Mouse (Mus musculus) olfactory bulb, adult 2 months (tissue): ENCODE results near the gene Dctn3. TPM values are rescaled to one million over a fixed set of nuclear protein-coding genes. Genes with fewer than 3 reads are reported as not detected.
"Not testable (repeated sequence)": the region's sequence is repeated elsewhere in the genome, so short reads cannot be mapped to it uniquely, and the experiment has no call there.

ENCODE experiments used
- H3K27ac ChIP-seq: fragments of 200-500 bp; 2 replicates; pipeline ENCODE4 v1.5.1; 2012; ENCODE audit warnings: low read depth, low read length; ENCODE audit not compliant: insufficient read depth
- H3K4me1 ChIP-seq: fragments of 200-500 bp; 2 replicates; pipeline ENCODE4 v1.6.1; 2012; ENCODE audit warnings: low read length; ENCODE audit not compliant: control insufficient read depth, insufficient read depth
- H3K4me3 ChIP-seq: fragments of 200-500 bp; 2 replicates; pipeline ENCODE4 v1.5.1; 2012; ENCODE audit warnings: mild to moderate bottlenecking, low read depth, low read length, moderate library complexity; ENCODE audit not compliant: insufficient read depth
- CTCF ChIP-seq: fragments of 200-500 bp; IDR thresholded peaks from 2 replicates; pipeline ENCODE4 v1.5.1; 2012; ENCODE audit warnings: low read depth, mild to moderate bottlenecking, low read length, moderate library complexity; ENCODE audit not compliant: insufficient read depth
- POLR2A ChIP-seq: fragments of 200-500 bp; IDR thresholded peaks from 2 replicates; pipeline ENCODE4 v1.6.1; 2012; ENCODE audit warnings: mild to moderate bottlenecking, low read depth, low read length, moderate library complexity; ENCODE audit not compliant: insufficient read depth
- WGBS: fragments of 180-500 bp; shearing (Covaris S2); methylation state at CpG from one replicate; pipeline ENCODE4 v1.1.7; 2018; 5-methylcytosine and 5-hydroxymethylcytosine counted together
- polyA plus RNA-seq: library from polyadenylated mRNA; stranded (reverse); fragments of >200 nt; gene quantifications from 2 replicates; pipeline ENCODE4 v1.2.4, GENCODE M21; 2012; ENCODE audit warnings: low replicate concordance; ENCODE audit not compliant: missing spikeins, insufficient read depth, insufficient read length

The Dctn3 gene
- polyA plus RNA-seq, 1 experiment = not detected

GRCm38 (mm10) chr4:41705922-41706754 is 16.8 kb downstream of the Dctn3 start:
- WGBS = 56% methylated on average over 19 of the region's 19 CpGs
- Histone ChIP-seq H3K27ac (no peak overlapping the region), H3K4me1 (peaks cover 5% of the 10 kb centered on the region; the same call in 1 of the 2 replicates), H3K4me3 (no peak overlapping the region)
- TF ChIP-seq POLR2A (no peak), CTCF (no peak)

GRCm38 (mm10) chr4:41704651-41705050 is 18.3 kb downstream of the Dctn3 start:
- WGBS = 37% methylated on average over 5 of the region's 5 CpGs
- H3K27ac ChIP-seq = no peak overlapping the region
- no peak for TF ChIP-seq CTCF
- no peak for TF ChIP-seq POLR2A
- peaks cover 5% of the 10 kb centered on the region; the same call in 1 of the 2 replicates for H3K4me1 ChIP-seq
- H3K4me3 ChIP-seq = no peak overlapping the region

- H3K4me1 ChIP-seq, H3K4me3 ChIP-seq, H3K27ac ChIP-seq: not testable (repeated sequence)
- WGBS = 92% methylated on average over 2 of the region's 2 CpGs
Measured at GRCm38 (mm10) chr4:41702226-41702625, 20.7 kb downstream of the Dctn3 start.

GRCm38 (mm10) chr4:41700224-41700623 is 22.7 kb downstream of the Dctn3 start:
- not testable (repeated sequence) for H3K27ac ChIP-seq, H3K4me1 ChIP-seq, H3K4me3 ChIP-seq
- WGBS = 82% methylated on average over 7 of the region's 8 CpGs

GRCm38 (mm10) chr4:41699783-41700182 is 23.2 kb downstream of the Dctn3 start, which contains the start of gene Il11ra1:
Gene Il11ra1 (plus strand): TSS chr4:41699989.
- not testable (repeated sequence) for H3K4me3 ChIP-seq, H3K27ac ChIP-seq, H3K4me1 ChIP-seq
- WGBS = 83% methylated on average over 10 of the region's 10 CpGs

GRCm38 (mm10) chr4:41698421-41699016 is 24.5 kb downstream of the Dctn3 start:
- WGBS = 9% methylated on average over 22 of the region's 32 CpGs
- H3K27ac ChIP-seq, H3K4me3 ChIP-seq, H3K4me1 ChIP-seq: not testable (repeated sequence)

GRCm38 (mm10) chr4:41696930-41697841 is 25.8 kb downstream of the Dctn3 start, which contains the start of gene Cntfr:
Gene Cntfr (minus strand): TSS chr4:41697089.
- TF ChIP-seq CTCF = peak; percentile 46; the same call in 1 of the 2 replicates
- H3K27ac ChIP-seq, H3K4me1 ChIP-seq: not testable (repeated sequence)
- H3K4me3 ChIP-seq = peak within 1 kb of the TSS; percentile 39; the same call in 1 of the 2 replicates
- 40% methylated on average over 34 of the region's 40 CpGs for WGBS

- WGBS = 64% methylated on average over 12 of the region's 15 CpGs
- H3K4me3 ChIP-seq, H3K27ac ChIP-seq, H3K4me1 ChIP-seq: not testable (repeated sequence)
Measured at GRCm38 (mm10) chr4:41696452-41696851, 26.5 kb downstream of the Dctn3 start.

GRCm38 (mm10) chr4:41695800-41696199 is 27.2 kb downstream of the Dctn3 start:
- peak overlapping the region; percentile 39 for H3K4me3 ChIP-seq

GRCm38 (mm10) chr4:41693511-41693910 is 29.5 kb downstream of the Dctn3 start:
- not testable (repeated sequence) for H3K27ac ChIP-seq, H3K4me1 ChIP-seq, H3K4me3 ChIP-seq
- WGBS = 36% methylated on average over 4 of the region's 4 CpGs

More at GRCm38 (mm10) chr4:41695800-41696199, 27.2 kb downstream of the Dctn3 start:
- not testable (repeated sequence) for H3K27ac ChIP-seq, H3K4me1 ChIP-seq
- WGBS = 5% methylated on average over 17 of the region's 38 CpGs

GRCm38 (mm10) chr4:41690014-41690413 is 33.0 kb downstream of the Dctn3 start:
- H3K4me3 ChIP-seq, H3K27ac ChIP-seq, H3K4me1 ChIP-seq: not testable (repeated sequence)
- no CpG with 5 or more reads among the region's 4 CpGs for WGBS

GRCm38 (mm10) chr4:41688562-41688961 is 34.4 kb downstream of the Dctn3 start:
- H3K4me1 ChIP-seq, H3K27ac ChIP-seq, H3K4me3 ChIP-seq: not testable (repeated sequence)
- 59% methylated on average over 1 of the region's 1 CpGs for WGBS

- not testable (repeated sequence) for H3K27ac ChIP-seq, H3K4me3 ChIP-seq
- 54% methylated on average over 10 of the region's 10 CpGs for WGBS
- peaks cover 22% of the 10 kb centered on the region for H3K4me1 ChIP-seq
Measured at GRCm38 (mm10) chr4:41685882-41686492, 37.0 kb downstream of the Dctn3 start.
